Mouse (Mus musculus): Measurements from ENCODE around the gene Stx11. TPM values are rescaled to one million over a fixed set of nuclear protein-coding genes. Genes with fewer than 3 reads are reported as not detected.
A peak's percentile ranks its signal among the peaks of the same experiment; 100 is the strongest.

Stx11 gene
- total and polyA plus RNA-seq, 3 experiments = 13.3 to 40.0 (median 28.4) TPM

- no peaks in the 10 kb centered on the region for H3K9me3 ChIP-seq (replicated peaks)
- peaks cover 75% of the 10 kb centered on the region for H3K4me1 ChIP-seq (ENCODE audit: insufficient read depth, low read depth, low read length)
- DNase-seq (ENCODE audit: low spot score) (peak; percentile 64), ATAC-seq (ENCODE audit: extremely low read depth, insufficient number of reproducible peaks, low FRiP score, poor library complexity, severe bottlenecking) (peak; percentile 71)
- TF ChIP-seq GATA2 (IDR thresholded peaks at IDR 0.05; ENCODE audit: borderline replicate concordance, low read depth, low read length) = no peak
- no peak for TF ChIP-seq GATA1 (IDR thresholded peaks at IDR 0.05; ENCODE audit: borderline replicate concordance, low read length)
- peak overlapping the region; percentile 67 for H3K4me3 ChIP-seq (ENCODE audit: low read depth, low read length)
- peaks cover 20% of the 10 kb centered on the region for H3K36me3 ChIP-seq (replicated peaks)
- H3K27me3 ChIP-seq (ENCODE audit: insufficient read depth, low read length) = no peaks in the 10 kb centered on the region
Observed at GRCm38 (mm10) chr10:12993411-12994039, 29.4 kb upstream of the Stx11 start.

- H3K4me3 ChIP-seq (ENCODE audit: low read depth, low read length) = peak overlapping the region; percentile 70
- no peaks in the 10 kb centered on the region for H3K27me3 ChIP-seq (ENCODE audit: insufficient read depth, low read length)
- H3K4me1 ChIP-seq (ENCODE audit: insufficient read depth, low read depth, low read length) = peaks cover 89% of the 10 kb centered on the region
- peaks cover 20% of the 10 kb centered on the region for H3K36me3 ChIP-seq (replicated peaks)
- ATAC-seq (ENCODE audit: extremely low read depth, insufficient number of reproducible peaks, low FRiP score, poor library complexity, severe bottlenecking) (peak; percentile 46; the same call in 1 of the 2 replicates), DNase-seq (ENCODE audit: low spot score) (no peak)
- TF ChIP-seq CTCF (IDR thresholded peaks at IDR 0.05; ENCODE audit: low read depth, low read length) (no peak), POLR2AphosphoS5 (IDR thresholded peaks at IDR 0.05; ENCODE audit: insufficient replicate concordance, low read depth, low read length) (no peak), GATA2 (IDR thresholded peaks at IDR 0.05; ENCODE audit: borderline replicate concordance, low read depth, low read length) (no peak), TAL1 (conservative IDR thresholded peaks at IDR 0.05; ENCODE audit: low read depth, low read length) (no peak), GATA1 (IDR thresholded peaks at IDR 0.05; ENCODE audit: borderline replicate concordance, low read length) (no peak)
- H3K9me3 ChIP-seq (replicated peaks) = no peaks in the 10 kb centered on the region
Observed at GRCm38 (mm10) chr10:12991953-12992352, 27.9 kb upstream of the Stx11 start.

- Histone ChIP-seq H3K4me3 (ENCODE audit: low read depth, low read length) (no peak overlapping the region; the same call in 1 of the 2 replicates), H3K9me3 (replicated peaks) (no peaks in the 10 kb centered on the region), H3K27me3 (ENCODE audit: insufficient read depth, low read length) (no peaks in the 10 kb centered on the region), H3K36me3 (replicated peaks) (no peaks in the 10 kb centered on the region), H3K4me1 (ENCODE audit: insufficient read depth, low read depth, low read length) (peaks cover 91% of the 10 kb centered on the region)
- ATAC-seq (ENCODE audit: extremely low read depth, insufficient number of reproducible peaks, low FRiP score, poor library complexity, severe bottlenecking) (peak; percentile 86), DNase-seq (ENCODE audit: low spot score) (peak; percentile 36)
- no peak for TF ChIP-seq GATA2 (IDR thresholded peaks at IDR 0.05; ENCODE audit: borderline replicate concordance, low read depth, low read length)
- no peak for TF ChIP-seq CTCF (IDR thresholded peaks at IDR 0.05; ENCODE audit: low read depth, low read length)
- no peak for TF ChIP-seq GATA1 (IDR thresholded peaks at IDR 0.05; ENCODE audit: borderline replicate concordance, low read length)
- no peak for TF ChIP-seq POLR2AphosphoS5 (IDR thresholded peaks at IDR 0.05; ENCODE audit: insufficient replicate concordance, low read depth, low read length)
- TF ChIP-seq TAL1 (conservative IDR thresholded peaks at IDR 0.05; ENCODE audit: low read depth, low read length) = no peak
Observed at GRCm38 (mm10) chr10:12986943-12987342, 22.8 kb upstream of the Stx11 start.

GRCm38 (mm10) chr10:12986485-12986884, 22.4 kb upstream of the Stx11 start:
- no peaks in the 10 kb centered on the region for H3K36me3 ChIP-seq (replicated peaks)
- H3K27me3 ChIP-seq (ENCODE audit: insufficient read depth, low read length) = no peaks in the 10 kb centered on the region
- no peak for DNase-seq (ENCODE audit: low spot score)
- no peaks in the 10 kb centered on the region for H3K9me3 ChIP-seq (replicated peaks)
- no peak for TF ChIP-seq POLR2AphosphoS5 (IDR thresholded peaks at IDR 0.05; ENCODE audit: insufficient replicate concordance, low read depth, low read length)
- no peak for TF ChIP-seq GATA1 (IDR thresholded peaks at IDR 0.05; ENCODE audit: borderline replicate concordance, low read length)
- TF ChIP-seq CTCF (IDR thresholded peaks at IDR 0.05; ENCODE audit: low read depth, low read length) = no peak
- peak; percentile 35 for TF ChIP-seq TAL1 (conservative IDR thresholded peaks at IDR 0.05; ENCODE audit: low read depth, low read length)
- no peak for TF ChIP-seq GATA2 (IDR thresholded peaks at IDR 0.05; ENCODE audit: borderline replicate concordance, low read depth, low read length)
- no peak overlapping the region for H3K4me3 ChIP-seq (ENCODE audit: low read depth, low read length)
- peaks cover 89% of the 10 kb centered on the region for H3K4me1 ChIP-seq (ENCODE audit: insufficient read depth, low read depth, low read length)
- ATAC-seq (ENCODE audit: extremely low read depth, insufficient number of reproducible peaks, low FRiP score, poor library complexity, severe bottlenecking) = peak; percentile 35

- TF ChIP-seq CTCF (IDR thresholded peaks at IDR 0.05; ENCODE audit: low read depth, low read length) (no peak), TAL1 (conservative IDR thresholded peaks at IDR 0.05; ENCODE audit: low read depth, low read length) (no peak), POLR2AphosphoS5 (IDR thresholded peaks at IDR 0.05; ENCODE audit: insufficient replicate concordance, low read depth, low read length) (no peak), GATA1 (IDR thresholded peaks at IDR 0.05; ENCODE audit: borderline replicate concordance, low read length) (no peak)
- Histone ChIP-seq H3K9me3 (replicated peaks) (no peaks in the 10 kb centered on the region), H3K4me3 (ENCODE audit: low read depth, low read length) (no peak overlapping the region), H3K4me1 (ENCODE audit: insufficient read depth, low read depth, low read length) (peaks cover 78% of the 10 kb centered on the region), H3K27me3 (ENCODE audit: insufficient read depth, low read length) (no peaks in the 10 kb centered on the region), H3K36me3 (replicated peaks) (no peaks in the 10 kb centered on the region)
- ATAC-seq (ENCODE audit: extremely low read depth, insufficient number of reproducible peaks, low FRiP score, poor library complexity, severe bottlenecking) (no peak), DNase-seq (ENCODE audit: low spot score) (no peak)
Observed at GRCm38 (mm10) chr10:12985028-12985427, 20.9 kb upstream of the Stx11 start.

- ATAC-seq (ENCODE audit: extremely low read depth, insufficient number of reproducible peaks, low FRiP score, poor library complexity, severe bottlenecking) = no peak
- TF ChIP-seq GATA2 (IDR thresholded peaks at IDR 0.05; ENCODE audit: borderline replicate concordance, low read depth, low read length) (no peak), TAL1 (conservative IDR thresholded peaks at IDR 0.05; ENCODE audit: low read depth, low read length) (no peak), CTCF (IDR thresholded peaks at IDR 0.05; ENCODE audit: low read depth, low read length) (no peak)
- H3K36me3 ChIP-seq (replicated peaks) = no peaks in the 10 kb centered on the region
- H3K27me3 ChIP-seq (ENCODE audit: insufficient read depth, low read length) = no peaks in the 10 kb centered on the region
- no peak overlapping the region for H3K4me3 ChIP-seq (ENCODE audit: low read depth, low read length)
- H3K9me3 ChIP-seq (replicated peaks) = no peaks in the 10 kb centered on the region
- peaks cover 65% of the 10 kb centered on the region for H3K4me1 ChIP-seq (ENCODE audit: insufficient read depth, low read depth, low read length)
- DNase-seq (ENCODE audit: low spot score) = no peak
Observed at GRCm38 (mm10) chr10:12983516-12983915, 19.4 kb upstream of the Stx11 start.

Measured in G1E (cell line).